Mouse (Mus musculus) hindbrain, postnatal 0 days (tissue): ENCODE results near the gene Cog2. TPM values are rescaled to one million over a fixed set of nuclear protein-coding genes. Genes with fewer than 3 reads are reported as not detected.

ENCODE experiments used
- ATAC-seq: fragments of 200-750 bp; cut with Nextera tagmentation; 2 replicates; pipeline ENCODE4 v1.8.0; 2017; ENCODE audit warnings: mild to moderate bottlenecking, moderate TSS enrichment, moderate library complexity
- DNase-seq: peaks from one replicate; pipeline ENCODE4 v3.0.0-alpha.2; 2015; ENCODE audit warnings: low spot score
- H3K27ac ChIP-seq: fragments of 300-500 bp; sonication (generic); 2 replicates; pipeline ENCODE4 v1.5.1; 2014; ENCODE audit warnings: mild to moderate bottlenecking
- H3K27me3 ChIP-seq: fragments of 300-500 bp; sonication (generic); 2 replicates; pipeline ENCODE4 v1.6.1; 2014; ENCODE audit warnings: low read length, mixed read lengths; ENCODE audit not compliant: insufficient read depth
- H3K36me3 ChIP-seq: fragments of 300-500 bp; sonication (generic); 2 replicates; pipeline ENCODE4 v1.6.1; 2014; ENCODE audit warnings: low read length, mixed read lengths; ENCODE audit not compliant: insufficient read depth
- H3K4me1 ChIP-seq: fragments of 300-500 bp; sonication (generic); 2 replicates; pipeline ENCODE4 v1.6.1; 2014; ENCODE audit warnings: antibody characterized with exemption, low read length, mixed read lengths; ENCODE audit not compliant: insufficient read depth
- H3K4me2 ChIP-seq: fragments of 300-500 bp; sonication (generic); 2 replicates; pipeline ENCODE4 v1.6.1; 2014; ENCODE audit warnings: low read depth, mild to moderate bottlenecking, low read length, moderate library complexity, mixed read lengths
- H3K4me3 ChIP-seq: fragments of 300-500 bp; sonication (generic); 2 replicates; pipeline ENCODE4 v1.5.1; 2014; ENCODE audit warnings: low read length
- H3K9ac ChIP-seq: fragments of 300-500 bp; sonication (generic); replicated peaks from 2 replicates; pipeline ENCODE4 v1.6.1; 2014; ENCODE audit warnings: mild to moderate bottlenecking, low read length, moderate library complexity, mixed read lengths
- H3K9me3 ChIP-seq: fragments of 300-500 bp; sonication (generic); 2 replicates; pipeline ENCODE4 v1.6.1; 2016; ENCODE audit warnings: low read length, mixed read lengths
- CTCF ChIP-seq: IDR thresholded peaks from 2 replicates; pipeline ENCODE4 v1.5.1; 2016; ENCODE audit warnings: antibody characterized with exemption, control low read depth, low read depth
- WGBS: fragments of 180-500 bp; shearing (Covaris S2); extraction: QIAGEN DNeasy Blood & Tissue Kit; methylation state at CpG from one replicate; pipeline ENCODE4 v1.1.7; 2014; 5-methylcytosine and 5-hydroxymethylcytosine counted together
- polyA plus RNA-seq: library from polyadenylated mRNA; unstranded; fragments of >200 nt; fragmentation: Nextera tagmentation; extraction: Ambion mirVana; gene quantifications from 2 replicates; pipeline ENCODE4 v1.2.1, GENCODE M21; 2015
- total RNA-seq: library from RNA; depleted of rRNA; stranded (reverse); fragments of >200 nt; gene quantifications from 2 replicates; pipeline ENCODE4 v1.2.3, GENCODE M21; 2014; rRNA removed

Gene Cog2
- total RNA-seq: 29.4 and 30.0 TPM in 2 replicates
- 17.3 and 21.4 TPM in 2 replicates for polyA plus RNA-seq

DNA sequence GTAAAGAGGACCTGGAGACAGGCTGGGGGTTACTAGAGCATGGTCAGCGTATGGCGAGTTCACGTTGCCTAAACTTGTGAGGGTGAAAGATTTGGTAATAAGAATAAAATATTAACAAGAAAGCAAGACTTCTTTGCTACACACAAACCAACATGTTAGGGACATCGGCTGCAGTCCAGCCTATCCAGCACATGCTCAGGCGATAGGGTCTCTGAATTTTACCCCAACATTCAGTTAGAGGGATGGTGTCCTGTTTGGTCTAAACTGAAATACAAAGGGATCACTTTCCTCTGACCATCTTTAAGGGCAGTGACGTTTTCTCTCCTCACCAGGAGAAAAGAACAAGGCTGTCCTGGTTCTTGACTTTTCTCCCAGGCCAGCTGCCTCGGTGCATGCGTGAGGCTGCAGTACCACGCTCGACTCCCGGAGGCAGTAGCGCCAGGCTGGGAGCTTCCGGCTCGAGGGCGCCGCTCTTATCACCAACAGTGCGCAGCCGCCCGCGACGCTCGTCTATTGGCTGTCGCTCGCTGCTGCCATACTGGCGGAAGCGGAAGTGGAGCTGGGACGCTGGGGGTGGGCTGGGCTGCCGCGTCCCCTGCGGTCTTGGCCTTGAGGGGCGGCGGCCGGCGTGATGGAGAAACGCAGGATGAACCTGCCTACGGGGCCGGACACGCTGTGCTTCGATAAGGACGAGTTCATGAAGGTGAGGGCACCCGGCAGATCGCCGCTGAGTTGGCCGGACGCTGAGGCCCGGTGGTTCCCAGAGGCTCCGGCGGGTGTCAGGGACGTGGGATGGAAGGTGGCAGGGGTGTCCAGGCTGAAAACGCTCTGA is at the start of gene Cog2:
TSS of gene Cog2 (plus strand) at position 519 of the 832 bp plus-strand sequence.
- WGBS: 12% methylated on average over 43 of the region's 50 CpGs
- Histone ChIP-seq H3K4me2 (peak within 1 kb of the TSS; percentile 90), H3K4me1 (peaks cover 9% of the 10 kb centered on the region), H3K36me3 (0 out of 2 replicates have a peak, but pooled peaks cover under 1% of the 10 kb centered on the region), H3K4me3 (peak within 1 kb of the TSS; percentile 74), H3K9me3 (no peaks in the 10 kb centered on the region), H3K27me3 (no peaks in the 10 kb centered on the region), H3K9ac (peak within 1 kb of the TSS; percentile 82), H3K27ac (no peak within 1 kb of the TSS)
- ATAC-seq: peak; percentile 99
- TF ChIP-seq CTCF: peak; percentile 93
- peak; percentile 98 for DNase-seq

DNA sequence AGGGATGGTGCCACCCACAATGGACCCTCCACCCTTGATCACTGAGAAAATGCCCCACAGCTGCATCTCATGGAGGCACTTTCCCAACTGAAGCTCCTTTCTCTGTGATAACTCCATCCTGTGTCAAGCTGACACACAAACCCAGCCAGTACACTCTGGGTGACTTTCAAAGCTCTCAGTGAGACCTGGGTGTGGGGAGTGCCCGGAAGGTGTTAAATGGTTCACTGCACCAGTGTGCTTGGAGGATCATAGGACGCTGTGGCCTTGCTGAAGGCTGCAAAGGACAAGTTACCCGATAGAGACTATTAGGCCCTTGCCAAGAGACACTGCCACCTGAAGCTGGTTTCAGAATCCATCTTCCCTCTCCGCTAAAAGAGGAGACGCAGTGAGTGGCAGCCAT is 44.9 kb upstream of the Cog2 start:
- no peaks in the 10 kb centered on the region; the same call in none of the 2 replicates for H3K4me1 ChIP-seq
- WGBS: 75% methylated on average over 5 of the region's 5 CpGs
- H3K27me3 ChIP-seq: no peaks in the 10 kb centered on the region
- H3K4me3 ChIP-seq: no peak overlapping the region
- no peak for ATAC-seq
- H3K27ac ChIP-seq: no peak overlapping the region
- no peaks in the 10 kb centered on the region for H3K36me3 ChIP-seq
- DNase-seq: no peak
- no peaks in the 10 kb centered on the region for H3K9me3 ChIP-seq
- H3K9ac ChIP-seq: no peak overlapping the region
- no peak for TF ChIP-seq CTCF
- H3K4me2 ChIP-seq: no peak overlapping the region

- Histone ChIP-seq H3K27me3 (no peaks in the 10 kb centered on the region), H3K4me2 (no peak overlapping the region), H3K4me3 (no peak overlapping the region), H3K27ac (peak overlapping the region; percentile 5; the same call in 1 of the 2 replicates), H3K9ac (no peak overlapping the region), H3K9me3 (no peaks in the 10 kb centered on the region), H3K36me3 (no peaks in the 10 kb centered on the region), H3K4me1 (no peaks in the 10 kb centered on the region; the same call in none of the 2 replicates)
- WGBS: 38% methylated on average over 9 of the region's 9 CpGs
- TF ChIP-seq CTCF: no peak
- DNase-seq (peak; percentile 55), ATAC-seq (no peak)
Observed at GRCm38 (mm10) chr8:124476701-124477100, 43.9 kb upstream of the Cog2 start.

DNA sequence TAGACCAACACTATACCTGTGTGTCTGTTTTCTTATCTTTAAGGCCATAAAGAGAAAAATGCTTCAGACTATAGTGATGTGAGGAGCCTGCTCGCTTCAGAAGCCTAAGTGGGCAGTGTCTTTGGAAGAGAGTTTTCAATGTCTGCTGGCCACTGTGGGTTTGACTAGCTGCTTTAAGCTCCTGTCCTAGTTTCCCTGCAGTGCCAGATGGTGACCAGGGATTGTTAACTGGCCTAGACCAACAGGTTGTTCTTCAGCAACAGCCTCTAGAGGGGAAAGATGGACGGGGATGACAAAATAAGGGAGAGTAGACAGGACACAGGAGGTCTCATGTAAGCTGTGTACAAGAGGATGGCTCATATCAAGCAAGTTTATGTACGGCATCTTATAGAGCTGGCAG is 41.3 kb upstream of the Cog2 start:
- DNase-seq (no peak), ATAC-seq (no peak)
- Histone ChIP-seq H3K27me3 (no peaks in the 10 kb centered on the region), H3K27ac (no peak overlapping the region), H3K36me3 (no peaks in the 10 kb centered on the region), H3K4me1 (no peaks in the 10 kb centered on the region; the same call in none of the 2 replicates), H3K9me3 (no peaks in the 10 kb centered on the region), H3K4me2 (no peak overlapping the region), H3K9ac (no peak overlapping the region), H3K4me3 (no peak overlapping the region)
- TF ChIP-seq CTCF: no peak
- 84% methylated on average over 3 of the region's 3 CpGs for WGBS

GRCm38 (mm10) chr8:124480321-124480720 is 40.2 kb upstream of the Cog2 start:
- 85% methylated on average over 8 of the region's 8 CpGs for WGBS

DNA sequence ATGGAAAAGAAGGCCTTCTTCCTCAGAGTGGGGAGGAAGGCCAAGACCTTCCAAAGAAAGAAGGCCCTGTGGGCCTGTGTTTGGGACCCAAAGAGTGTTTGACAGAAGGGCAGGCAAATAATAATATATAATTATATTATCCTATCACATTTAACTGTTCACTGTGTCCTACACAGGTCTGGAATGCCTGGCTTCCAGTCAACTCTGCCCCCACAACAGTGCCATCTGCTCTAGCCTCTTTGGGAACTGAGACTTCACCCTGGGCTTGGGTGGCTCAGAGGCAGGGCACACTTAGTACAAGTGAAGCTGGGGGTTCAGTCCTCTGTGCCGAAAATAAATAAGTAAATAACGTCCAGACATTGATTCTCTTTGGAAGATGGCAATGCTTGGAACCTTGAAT is 37.8 kb upstream of the Cog2 start:
- WGBS: 91% methylated on average over 2 of the region's 2 CpGs
- TF ChIP-seq CTCF: no peak
- no peaks in the 10 kb centered on the region for H3K9me3 ChIP-seq
- H3K27ac ChIP-seq: no peak overlapping the region
- H3K4me3 ChIP-seq: no peak overlapping the region
- ATAC-seq: no peak
- H3K27me3 ChIP-seq: no peaks in the 10 kb centered on the region
- H3K9ac ChIP-seq: no peak overlapping the region
- DNase-seq: no peak
- no peaks in the 10 kb centered on the region for H3K36me3 ChIP-seq
- no peak overlapping the region for H3K4me2 ChIP-seq
- no peaks in the 10 kb centered on the region for H3K4me1 ChIP-seq

More at GRCm38 (mm10) chr8:124480321-124480720, 40.2 kb upstream of the Cog2 start:
- Histone ChIP-seq H3K9me3 (no peaks in the 10 kb centered on the region), H3K4me1 (no peaks in the 10 kb centered on the region; the same call in none of the 2 replicates), H3K9ac (no peak overlapping the region), H3K4me2 (no peak overlapping the region), H3K27ac (no peak overlapping the region), H3K4me3 (no peak overlapping the region), H3K27me3 (no peaks in the 10 kb centered on the region), H3K36me3 (no peaks in the 10 kb centered on the region)
- no peak for TF ChIP-seq CTCF
- DNase-seq (no peak), ATAC-seq (no peak)
